Mouse (Mus musculus) heart, adult 2 months (tissue): Measurements from ENCODE around the gene Eif2b5. TPM values are rescaled to one million over a fixed set of nuclear protein-coding genes. Genes with fewer than 3 reads are reported as not detected.
"Not testable (repeated sequence)": the region's sequence is repeated elsewhere in the genome, so short reads cannot be mapped to it uniquely, and the experiment has no call there.

Source experiments
- DNase-seq, 2 experiments: peaks; one replicate each; pipeline ENCODE4 v3.0.0; 2021
- H3K27ac ChIP-seq: fragments of 200-600 bp; 2 replicates; pipeline ENCODE4 v1.8.1; 2022
- H3K27me3 ChIP-seq: fragments of 200-500 bp; 2 replicates; pipeline ENCODE4 v1.6.1; 2012; ENCODE audit warnings: mild to moderate bottlenecking, low read length, inconsistent platforms, mixed read lengths; ENCODE audit not compliant: control insufficient read depth, insufficient read depth
- H3K36me3 ChIP-seq: fragments of 200-500 bp; 2 replicates; pipeline ENCODE4 v1.6.1; 2012; ENCODE audit warnings: low read length, inconsistent platforms; ENCODE audit not compliant: control insufficient read depth, insufficient read depth
- H3K4me1 ChIP-seq: fragments of 200-500 bp; 2 replicates; pipeline ENCODE4 v1.6.1; 2011; ENCODE audit warnings: low read length; ENCODE audit not compliant: control insufficient read depth, insufficient read depth
- H3K4me3 ChIP-seq: fragments of 200-600 bp; 2 replicates; pipeline ENCODE4 v1.8.1; 2022
- H3K79me2 ChIP-seq: fragments of 200-500 bp; replicated peaks from 2 replicates; pipeline ENCODE4 v1.6.1; 2012; ENCODE audit warnings: mild to moderate bottlenecking, inconsistent platforms, low read length, moderate library complexity, mixed read lengths; ENCODE audit not compliant: control insufficient read depth, insufficient read depth
- H3K9ac ChIP-seq: fragments of 200-500 bp; 2 replicates; pipeline ENCODE4 v1.6.1; 2012; ENCODE audit warnings: low read depth, mild to moderate bottlenecking, control low read depth, inconsistent platforms, low read length, mixed read lengths
- CTCF ChIP-seq: fragments of 200-600 bp; IDR thresholded peaks from 2 replicates; pipeline ENCODE4 v1.8.1; 2022; ENCODE audit warnings: antibody characterized with exemption, mild to moderate bottlenecking, moderate library complexity
- EP300 ChIP-seq: fragments of 200-500 bp; IDR thresholded peaks from 2 replicates; pipeline ENCODE4 v1.6.1; 2011; ENCODE audit warnings: low read depth, low read length, control low read depth; ENCODE audit not compliant: insufficient read depth
- POLR2A ChIP-seq: fragments of 200-500 bp; IDR thresholded peaks from 2 replicates; pipeline ENCODE4 v1.6.1; 2011; ENCODE audit warnings: mild to moderate bottlenecking, low read depth, low read length, control low read depth; ENCODE audit not compliant: insufficient read depth
- WGBS: fragments of 180-500 bp; shearing (Covaris S2); methylation state at CpG from one replicate; pipeline ENCODE4 v1.1.7; 2018; 5-methylcytosine and 5-hydroxymethylcytosine counted together
- intact Hi-C: fragments of 180-260 bp; cut with DNase I; formaldehyde crosslinking; loops from one replicate; pipeline ENCODE4 v1.15.1; 2025
- polyA plus RNA-seq: library from polyadenylated mRNA; depleted of rRNA; stranded (reverse); fragments of >200 nt; gene quantifications from 2 replicates; pipeline ENCODE4 v1.2.3, GENCODE M21; 2012
- total RNA-seq, 2 experiments: library from RNA; stranded (reverse); gene quantifications; 2 replicates each; pipeline ENCODE4 v1.2.3; 2021

Gene Eif2b5
- total and polyA plus RNA-seq, 3 experiments = 26.0 to 60.1 (median 49.9) TPM

GRCm38 (mm10) chr16:20485061-20485460 is 13.6 kb upstream of the Eif2b5 start:
- Histone ChIP-seq H3K27ac (no peak overlapping the region), H3K79me2 (no peaks in the 10 kb centered on the region), H3K27me3 (no peaks in the 10 kb centered on the region), H3K4me1 (no peaks in the 10 kb centered on the region), H3K9ac (no peak overlapping the region), H3K36me3 (no peaks in the 10 kb centered on the region), H3K4me3 (no peak overlapping the region)
- intact Hi-C loops = no loop called here
- no peak for DNase-seq
- 49% methylated on average over 4 of the region's 4 CpGs for WGBS
- no peak for TF ChIP-seq EP300
- no peak for TF ChIP-seq CTCF
- TF ChIP-seq POLR2A = no peak

GRCm38 (mm10) chr16:20486048-20486447 is 12.6 kb upstream of the Eif2b5 start:
- no peak for DNase-seq
- Histone ChIP-seq H3K79me2 (no peaks in the 10 kb centered on the region), H3K4me1 (no peaks in the 10 kb centered on the region), H3K4me3 (no peak overlapping the region), H3K9ac (no peak overlapping the region), H3K27me3 (no peaks in the 10 kb centered on the region), H3K27ac (no peak overlapping the region), H3K36me3 (no peaks in the 10 kb centered on the region)
- 71% methylated on average over 3 of the region's 3 CpGs for WGBS
- intact Hi-C loops = no loop called here
- TF ChIP-seq EP300 (no peak), CTCF (no peak), POLR2A (no peak)

GRCm38 (mm10) chr16:20488151-20488550 is 10.5 kb upstream of the Eif2b5 start:
- no peak for TF ChIP-seq POLR2A
- TF ChIP-seq EP300 = no peak
- no peak for TF ChIP-seq CTCF
- intact Hi-C loops = no loop called here
- 87% methylated on average over 1 of the region's 1 CpGs for WGBS

GRCm38 (mm10) chr16:20488751-20489150 is 9.9 kb upstream of the Eif2b5 start:
- H3K79me2 ChIP-seq, DNase-seq, H3K9ac ChIP-seq, H3K27ac ChIP-seq, H3K4me3 ChIP-seq, H3K4me1 ChIP-seq, intact Hi-C loops, H3K36me3 ChIP-seq, H3K27me3 ChIP-seq: not testable (repeated sequence)
- 79% methylated on average over 9 of the region's 9 CpGs for WGBS

More at GRCm38 (mm10) chr16:20488151-20488550, 10.5 kb upstream of the Eif2b5 start:
- H3K4me1 ChIP-seq = no peaks in the 10 kb centered on the region
- no peaks in the 10 kb centered on the region for H3K79me2 ChIP-seq
- no peak overlapping the region for H3K9ac ChIP-seq
- H3K36me3 ChIP-seq = no peaks in the 10 kb centered on the region
- no peak for DNase-seq
- H3K27me3 ChIP-seq = no peaks in the 10 kb centered on the region
- no peak overlapping the region for H3K27ac ChIP-seq
- no peak overlapping the region for H3K4me3 ChIP-seq

- no peaks in the 10 kb centered on the region for H3K4me1 ChIP-seq
- H3K36me3 ChIP-seq = no peaks in the 10 kb centered on the region
- intact Hi-C loops = no loop called here
- no peak overlapping the region for H3K9ac ChIP-seq
- H3K27me3 ChIP-seq = no peaks in the 10 kb centered on the region
- H3K27ac ChIP-seq = no peak overlapping the region
- H3K4me3 ChIP-seq = no peak overlapping the region
- DNase-seq = no peak
- WGBS = 80% methylated on average over 2 of the region's 2 CpGs
- no peaks in the 10 kb centered on the region for H3K79me2 ChIP-seq
- TF ChIP-seq POLR2A (no peak), CTCF (no peak), EP300 (no peak)
These were observed 9.4 kb upstream of the Eif2b5 start for GRCm38 (mm10) chr16:20489233-20489632.

- no peak overlapping the region for H3K9ac ChIP-seq
- no peak overlapping the region for H3K27ac ChIP-seq
- no peaks in the 10 kb centered on the region for H3K36me3 ChIP-seq
- 35% methylated on average over 2 of the region's 2 CpGs for WGBS
- H3K4me1 ChIP-seq = no peaks in the 10 kb centered on the region
- H3K27me3 ChIP-seq = no peaks in the 10 kb centered on the region
- DNase-seq = peak in 1 of 2 experiments; percentile 16
- TF ChIP-seq CTCF (peak; percentile 49), EP300 (no peak), POLR2A (no peak)
- H3K79me2 ChIP-seq = no peaks in the 10 kb centered on the region
- H3K4me3 ChIP-seq = no peak overlapping the region
- intact Hi-C loops = no loop called here
These were observed 8.0 kb upstream of the Eif2b5 start for GRCm38 (mm10) chr16:20490581-20490980.
